Mouse (Mus musculus): ENCODE measurements around the gene Col23a1. TPM values are rescaled to one million over a fixed set of nuclear protein-coding genes. Genes with fewer than 3 reads are reported as not detected.

Col23a1 gene
- polyA plus RNA-seq, 1 experiment, result 7.1 TPM

DNA sequence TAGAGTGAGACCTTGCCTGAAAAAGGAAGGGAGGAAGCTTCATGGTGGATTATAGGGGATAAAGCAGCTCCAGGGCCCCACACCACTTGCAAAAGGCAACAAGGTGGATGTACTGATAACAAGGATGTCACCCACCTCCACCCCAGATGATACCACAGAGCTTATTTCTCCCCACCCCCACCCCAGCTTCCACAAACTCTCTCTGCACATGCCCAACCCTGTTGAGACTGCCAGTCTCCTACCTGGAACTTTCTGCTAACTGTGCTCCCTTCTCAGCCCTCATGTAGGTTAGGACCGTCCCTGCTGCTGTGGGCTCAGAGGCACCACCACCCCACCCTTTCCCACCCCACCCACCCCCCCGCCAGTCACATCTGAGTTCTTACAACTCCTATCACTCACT, 154.1 kb downstream of the Col23a1 start:
- TF ChIP-seq CTCF (IDR thresholded peaks at IDR 0.05; ENCODE audit: borderline replicate concordance, insufficient read depth, low read length) (no peak), POLR2A (IDR thresholded peaks at IDR 0.05; ENCODE audit: low read depth, low read length) (no peak)
- Histone ChIP-seq H3K4me3 (ENCODE audit: insufficient read depth, low read length) (no peak overlapping the region), H3K4me1 (ENCODE audit: control insufficient read depth, insufficient read depth, low read length) (no peaks in the 10 kb centered on the region), H3K27ac (ENCODE audit: insufficient read depth, low read length) (no peak overlapping the region)

DNA sequence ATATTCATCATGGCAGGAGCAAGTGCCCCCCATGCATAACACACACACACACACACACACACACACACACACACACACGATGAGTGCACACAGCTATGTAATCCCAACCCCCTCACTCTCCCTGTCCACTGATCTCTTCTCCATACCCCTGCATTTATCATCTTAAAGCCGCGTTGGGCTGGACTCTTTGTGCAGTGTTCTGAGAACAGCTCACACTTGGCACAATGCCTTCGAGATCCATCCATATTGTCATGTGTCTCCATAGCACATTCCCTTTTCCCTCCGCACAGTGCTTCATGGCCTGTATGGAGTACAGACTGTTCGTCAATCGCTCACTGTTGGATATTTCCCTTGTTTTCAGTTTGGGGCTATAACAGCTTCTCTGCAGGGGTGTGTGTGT, 154.9 kb downstream of the Col23a1 start:
- no peak overlapping the region for H3K27ac ChIP-seq (ENCODE audit: insufficient read depth, low read length)
- TF ChIP-seq CTCF (IDR thresholded peaks at IDR 0.05; ENCODE audit: borderline replicate concordance, insufficient read depth, low read length), result no peak
- TF ChIP-seq POLR2A (IDR thresholded peaks at IDR 0.05; ENCODE audit: low read depth, low read length), result no peak
- no peak overlapping the region for H3K4me3 ChIP-seq (ENCODE audit: insufficient read depth, low read length)
- no peaks in the 10 kb centered on the region for H3K4me1 ChIP-seq (ENCODE audit: control insufficient read depth, insufficient read depth, low read length)

DNA sequence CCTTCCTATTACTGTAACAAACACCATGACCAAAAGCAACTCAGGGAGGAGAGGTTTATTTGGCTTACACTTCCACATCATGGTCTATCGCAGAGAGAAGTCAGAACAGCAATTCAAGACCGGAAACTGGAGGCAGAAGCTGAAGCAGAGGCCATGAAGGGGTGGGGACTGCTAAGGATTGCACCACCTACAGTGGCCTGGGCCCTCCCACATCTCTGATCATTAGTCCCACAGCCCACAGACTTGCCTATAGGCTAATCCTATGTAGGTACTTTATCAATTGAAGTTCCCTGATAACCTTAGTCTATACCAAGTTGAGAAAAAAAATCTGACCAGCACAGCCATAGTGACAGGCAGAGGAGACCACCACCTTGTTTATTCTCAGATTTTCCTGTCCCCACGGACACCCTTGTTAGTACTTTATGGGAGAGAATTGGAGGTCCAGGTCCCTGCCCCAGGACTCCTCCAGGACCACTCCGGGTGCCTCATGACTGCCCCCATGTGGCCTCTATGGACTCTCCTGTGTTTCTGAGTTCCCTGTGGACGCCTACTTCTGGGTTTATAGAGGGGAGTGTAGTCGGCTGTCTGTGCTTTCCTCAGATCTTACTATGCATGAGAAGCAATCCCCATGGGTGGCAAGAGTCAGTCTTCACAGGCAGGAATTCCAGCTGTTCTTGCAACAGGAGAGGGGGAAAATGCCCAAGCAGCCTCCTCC, 157.1 kb downstream of the Col23a1 start:
- no peak for TF ChIP-seq CTCF (IDR thresholded peaks at IDR 0.05; ENCODE audit: borderline replicate concordance, insufficient read depth, low read length)
- TF ChIP-seq POLR2A (IDR thresholded peaks at IDR 0.05; ENCODE audit: low read depth, low read length), result no peak
- Histone ChIP-seq H3K4me3 (ENCODE audit: insufficient read depth, low read length) (no peak overlapping the region), H3K4me1 (ENCODE audit: control insufficient read depth, insufficient read depth, low read length) (no peaks in the 10 kb centered on the region), H3K27ac (ENCODE audit: insufficient read depth, low read length) (no peak overlapping the region)

DNA sequence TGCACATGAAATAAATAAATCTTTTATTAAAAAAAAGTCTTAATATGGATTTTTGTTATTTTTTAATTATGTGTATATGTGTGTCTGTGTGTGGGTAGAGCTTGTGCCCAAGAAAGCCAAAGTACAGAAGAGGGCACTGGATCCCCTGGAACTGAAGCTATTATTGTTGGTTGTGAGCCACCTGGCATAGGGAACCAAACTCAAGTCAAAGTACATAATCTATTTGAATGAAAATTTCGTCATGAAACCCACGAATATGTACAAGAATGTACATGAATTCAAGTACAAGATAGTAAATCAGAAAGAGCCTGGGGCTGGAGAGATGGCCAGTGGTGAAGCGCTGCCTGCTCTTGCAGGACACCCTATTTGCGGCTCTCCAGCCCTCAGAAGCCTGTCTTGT, 158.5 kb downstream of the Col23a1 start:
- Histone ChIP-seq H3K27ac (ENCODE audit: insufficient read depth, low read length) (no peak overlapping the region), H3K4me1 (ENCODE audit: control insufficient read depth, insufficient read depth, low read length) (no peaks in the 10 kb centered on the region), H3K4me3 (ENCODE audit: insufficient read depth, low read length) (no peak overlapping the region)
- TF ChIP-seq CTCF (IDR thresholded peaks at IDR 0.05; ENCODE audit: borderline replicate concordance, insufficient read depth, low read length) (no peak), POLR2A (IDR thresholded peaks at IDR 0.05; ENCODE audit: low read depth, low read length) (no peak)

DNA sequence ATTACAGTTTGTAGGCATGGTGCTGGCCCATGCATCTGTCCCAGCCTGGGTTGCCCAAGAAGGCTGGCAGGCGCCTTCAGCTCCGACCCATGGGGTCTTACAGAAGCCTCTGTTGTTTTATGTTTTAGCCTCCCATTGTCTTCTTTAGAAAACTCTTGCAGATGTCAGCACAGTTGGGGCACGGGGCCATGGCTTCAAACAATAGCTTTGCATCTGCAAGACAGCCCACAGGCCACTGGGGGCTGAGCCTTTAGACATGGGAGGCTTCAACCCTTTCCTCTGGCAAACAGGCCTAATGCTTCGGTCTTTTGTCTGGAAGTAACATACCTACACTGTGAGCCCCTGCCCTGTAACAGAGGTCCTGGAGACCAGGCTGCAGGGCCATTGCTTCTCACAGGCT, 159.0 kb downstream of the Col23a1 start:
- no peak for TF ChIP-seq CTCF (IDR thresholded peaks at IDR 0.05; ENCODE audit: borderline replicate concordance, insufficient read depth, low read length)
- TF ChIP-seq POLR2A (IDR thresholded peaks at IDR 0.05; ENCODE audit: low read depth, low read length), result no peak
- Histone ChIP-seq H3K27ac (ENCODE audit: insufficient read depth, low read length) (no peak overlapping the region), H3K4me3 (ENCODE audit: insufficient read depth, low read length) (no peak overlapping the region)

DNA sequence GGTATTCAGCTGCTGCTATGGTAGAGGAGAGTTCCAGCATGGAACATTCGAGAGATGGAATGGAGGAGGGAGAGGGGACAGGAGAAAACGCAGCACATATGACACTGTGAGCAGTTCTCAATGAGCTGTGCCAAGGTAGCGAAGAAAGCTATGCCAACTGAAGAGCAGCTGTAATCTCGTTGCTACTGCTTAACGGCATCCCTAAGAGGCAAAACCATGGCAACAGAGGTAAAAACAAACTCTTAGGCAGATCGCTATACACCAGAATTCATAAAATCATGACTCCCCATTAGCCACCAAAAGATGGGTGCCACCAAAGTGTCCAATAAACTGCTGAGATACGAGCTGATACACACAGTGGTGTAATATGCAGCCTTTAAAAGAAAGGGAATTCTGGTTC, 160.2 kb downstream of the Col23a1 start:
- no peaks in the 10 kb centered on the region for H3K4me1 ChIP-seq (ENCODE audit: control insufficient read depth, insufficient read depth, low read length)
- no peak overlapping the region for H3K27ac ChIP-seq (ENCODE audit: insufficient read depth, low read length)
- H3K4me3 ChIP-seq (ENCODE audit: insufficient read depth, low read length), result no peak overlapping the region
- TF ChIP-seq POLR2A (IDR thresholded peaks at IDR 0.05; ENCODE audit: low read depth, low read length), result no peak
- no peak for TF ChIP-seq CTCF (IDR thresholded peaks at IDR 0.05; ENCODE audit: borderline replicate concordance, insufficient read depth, low read length)

More for the DNA sequence above, 159.0 kb downstream of the Col23a1 start:
- H3K4me1 ChIP-seq (ENCODE audit: control insufficient read depth, insufficient read depth, low read length), result no peaks in the 10 kb centered on the region

DNA sequence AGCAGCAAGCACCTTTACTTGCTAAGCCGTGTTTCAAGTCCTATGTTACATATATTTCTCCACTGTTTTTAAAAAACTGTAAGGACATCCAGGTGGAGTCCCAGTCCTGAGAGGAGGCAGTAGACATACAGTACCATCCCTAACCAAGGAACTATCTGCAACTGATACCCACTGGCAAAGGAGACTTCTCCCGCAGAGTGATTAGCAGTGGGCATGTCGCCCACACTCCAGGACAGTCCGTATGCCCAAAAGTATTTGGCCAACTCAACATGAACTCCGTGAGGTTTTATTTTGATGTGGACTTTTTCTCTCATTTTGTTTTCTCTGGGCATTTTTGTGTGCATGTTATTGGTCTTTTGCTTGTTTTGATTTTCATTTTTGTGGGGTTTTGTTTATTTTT, 161.6 kb downstream of the Col23a1 start:
- no peak overlapping the region for H3K27ac ChIP-seq (ENCODE audit: insufficient read depth, low read length)
- TF ChIP-seq POLR2A (IDR thresholded peaks at IDR 0.05; ENCODE audit: low read depth, low read length), result no peak
- no peak for TF ChIP-seq CTCF (IDR thresholded peaks at IDR 0.05; ENCODE audit: borderline replicate concordance, insufficient read depth, low read length)

DNA sequence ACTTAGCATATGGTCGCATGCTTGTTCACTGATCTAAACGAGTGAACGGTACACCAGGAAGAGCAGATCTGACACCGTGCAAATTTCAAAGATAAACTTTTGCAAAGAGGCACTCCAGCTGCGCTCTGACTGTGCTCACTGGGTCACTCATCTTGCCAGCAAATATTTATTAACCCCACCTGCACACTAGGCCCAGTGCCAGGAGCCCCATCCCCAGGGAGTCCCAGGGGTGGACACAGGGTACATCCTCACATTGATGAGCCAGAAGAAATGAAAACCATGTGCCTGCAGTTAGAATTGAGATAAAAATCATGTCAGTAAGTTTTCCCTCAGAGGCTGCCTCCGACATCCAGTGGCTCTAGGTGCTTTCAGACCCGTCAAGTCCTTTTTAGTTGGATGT, 162.2 kb downstream of the Col23a1 start:
- H3K27ac ChIP-seq (ENCODE audit: insufficient read depth, low read length), result no peak overlapping the region

More for the DNA sequence above, 161.6 kb downstream of the Col23a1 start:
- Histone ChIP-seq H3K4me3 (ENCODE audit: insufficient read depth, low read length) (no peak overlapping the region), H3K4me1 (ENCODE audit: control insufficient read depth, insufficient read depth, low read length) (no peaks in the 10 kb centered on the region)

DNA sequence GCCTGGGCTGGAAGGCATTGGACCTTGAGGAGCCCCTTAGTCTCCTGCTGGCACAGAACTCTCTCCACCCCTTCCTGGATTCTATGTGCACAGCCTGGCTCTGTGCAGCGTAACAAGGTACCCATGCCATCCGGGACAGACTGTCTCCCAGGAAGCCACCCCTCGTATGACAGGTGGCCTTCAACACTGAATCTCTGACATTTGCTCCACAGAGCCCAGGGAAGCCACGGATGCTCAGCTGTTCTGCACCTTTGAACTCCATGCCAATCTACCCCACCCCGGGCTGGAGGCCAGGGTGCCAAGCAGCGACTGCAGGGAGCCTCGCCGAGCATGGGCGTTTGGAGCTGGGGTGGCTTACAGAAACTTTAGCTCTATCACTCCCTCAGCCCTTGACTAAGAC, 164.0 kb downstream of the Col23a1 start:
- TF ChIP-seq CTCF (IDR thresholded peaks at IDR 0.05; ENCODE audit: borderline replicate concordance, insufficient read depth, low read length) (no peak), POLR2A (IDR thresholded peaks at IDR 0.05; ENCODE audit: low read depth, low read length) (no peak)
- no peaks in the 10 kb centered on the region for H3K4me1 ChIP-seq (ENCODE audit: control insufficient read depth, insufficient read depth, low read length)
- H3K27ac ChIP-seq (ENCODE audit: insufficient read depth, low read length), result no peak overlapping the region
- H3K4me3 ChIP-seq (ENCODE audit: insufficient read depth, low read length), result no peak overlapping the region

More for the DNA sequence above, 162.2 kb downstream of the Col23a1 start:
- Histone ChIP-seq H3K4me3 (ENCODE audit: insufficient read depth, low read length) (no peak overlapping the region), H3K4me1 (ENCODE audit: control insufficient read depth, insufficient read depth, low read length) (no peaks in the 10 kb centered on the region)
- TF ChIP-seq POLR2A (IDR thresholded peaks at IDR 0.05; ENCODE audit: low read depth, low read length) (no peak), CTCF (IDR thresholded peaks at IDR 0.05; ENCODE audit: borderline replicate concordance, insufficient read depth, low read length) (no peak)

DNA sequence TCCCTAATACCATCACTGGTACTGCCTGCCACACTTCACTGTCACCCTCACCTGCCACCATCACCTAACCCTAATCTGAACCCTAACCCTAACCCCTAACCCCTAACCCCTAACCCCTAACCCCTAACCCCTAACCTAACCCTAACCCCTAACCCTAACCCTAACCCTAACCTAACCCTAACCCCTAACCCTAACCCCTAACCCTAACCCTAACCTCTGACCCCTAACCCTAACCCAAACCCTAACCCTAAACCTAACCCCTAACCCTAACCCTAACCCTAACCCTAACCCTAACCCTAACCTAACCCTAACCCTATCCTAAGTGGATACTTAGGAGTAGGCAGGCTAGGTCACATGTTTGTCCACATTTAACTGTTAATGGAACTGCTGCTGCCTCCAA, 165.8 kb downstream of the Col23a1 start:
- Histone ChIP-seq H3K27ac (ENCODE audit: insufficient read depth, low read length) (no peak overlapping the region), H3K4me3 (ENCODE audit: insufficient read depth, low read length) (no peak overlapping the region), H3K4me1 (ENCODE audit: control insufficient read depth, insufficient read depth, low read length) (no peaks in the 10 kb centered on the region)
- TF ChIP-seq POLR2A (IDR thresholded peaks at IDR 0.05; ENCODE audit: low read depth, low read length) (no peak), CTCF (IDR thresholded peaks at IDR 0.05; ENCODE audit: borderline replicate concordance, insufficient read depth, low read length) (no peak)

Measured in embryonic fibroblast, embryonic 13.5 days (primary cell).